In genomic region chr6:48554280-48555103, GRCm38 (mm10) we compare ENCODE assay signal across 8 mouse cellular contexts. TPM values are rescaled to one million over a fixed set of nuclear protein-coding genes. Genes with fewer than 3 reads are reported as not detected.
A peak's percentile ranks its signal among the peaks of the same experiment; 100 is the strongest.
DNase-seq lines count a peak whose midpoint lies in the region; ATAC-seq and TF ChIP-seq lines count a peak whose summit lies in the region.

Lrrc61 (plus strand) TSS chr6:48554796.

- no peaks in the 10 kb centered on the region for H3K79me3 ChIP-seq in C2C12 (ENCODE audit: low read depth)

- H3K79me2 ChIP-seq in C2C12 (ENCODE audit: control insufficient read depth, insufficient read depth) = no peaks in the 10 kb centered on the region

- peak; percentile 91 for ATAC-seq in heart, embryonic 12.5 days (ENCODE audit: insufficient number of reproducible peaks, low FRiP score)
- ATAC-seq in kidney, embryonic 16.5 days (ENCODE audit: low FRiP score, low TSS enrichment) = peak; percentile 94

- H3K9ac ChIP-seq in heart, embryonic 12.5 days = peak within 1 kb of the TSS; percentile 70
- peak within 1 kb of the TSS; percentile 75 for H3K9ac ChIP-seq in kidney, embryonic 16.5 days (replicated peaks; ENCODE audit: low read length)

- H3K27ac ChIP-seq in brown adipose tissue, adult 24 weeks (replicated peaks; ENCODE audit: low read depth, low read length) = peak within 1 kb of the TSS; percentile 99
- H3K27ac ChIP-seq in heart, embryonic 12.5 days (ENCODE audit: poor library complexity, severe bottlenecking) = peak within 1 kb of the TSS; percentile 97
- H3K27ac ChIP-seq in kidney, embryonic 16.5 days (ENCODE audit: low read length) = peak within 1 kb of the TSS; percentile 100

- H3K9me3 ChIP-seq in heart, embryonic 12.5 days (replicated peaks) = no peaks in the 10 kb centered on the region
- no peaks in the 10 kb centered on the region for H3K9me3 ChIP-seq in kidney, embryonic 16.5 days (ENCODE audit: low read length)

- no peaks in the 10 kb centered on the region for H3K36me3 ChIP-seq in C2C12 (ENCODE audit: control insufficient read depth, insufficient read depth)
- H3K36me3 ChIP-seq in heart, embryonic 12.5 days = peaks cover 18% of the 10 kb centered on the region
- H3K36me3 ChIP-seq in kidney, embryonic 16.5 days (ENCODE audit: insufficient read depth, low read length) = peaks cover 6% of the 10 kb centered on the region; the same call in 1 of the 2 replicates

- under 1% methylated on average over 39 of the region's 39 CpGs for WGBS in heart, embryonic 12.5 days
- under 1% methylated on average over 39 of the region's 39 CpGs for WGBS in kidney, embryonic 16.5 days

- H3ac ChIP-seq in C2C12 (ENCODE audit: control insufficient read depth, insufficient read length, low read depth) = peak within 1 kb of the TSS; percentile 31

- peak; percentile 45 for DNase-seq in fat pad, adult 2 months (ENCODE audit: extremely low read depth, low read depth, low spot score)
- peak; percentile 87 for DNase-seq in liver
- peak; percentile 89 to 94 for DNase-seq in monocyte, adult 2 months (ENCODE audit: low read depth in 1 of 2, low spot score in 2 of 2)
- DNase-seq in spleen, postnatal 14 days (ENCODE audit: low spot score in 2 of 2) = peak; percentile 64 to 73

- no peak for TF ChIP-seq CTCF in C2C12 (IDR thresholded peaks at IDR 0.05; ENCODE audit: control insufficient read depth, insufficient read depth, insufficient read length)

- H3K4me2 ChIP-seq in heart, embryonic 12.5 days = peak within 1 kb of the TSS; percentile 73
- peak within 1 kb of the TSS; percentile 65 for H3K4me2 ChIP-seq in kidney, embryonic 16.5 days (replicated peaks; ENCODE audit: low read depth, low read length)

- H3K4me1 ChIP-seq in brown adipose tissue, adult 24 weeks (ENCODE audit: control insufficient read depth, insufficient read depth, insufficient read length, low read length) = peaks cover 4% of the 10 kb centered on the region; the same call in 1 of the 2 replicates
- H3K4me1 ChIP-seq in heart, embryonic 12.5 days (replicated peaks) = peaks cover 13% of the 10 kb centered on the region
- peaks cover 13% of the 10 kb centered on the region for H3K4me1 ChIP-seq in kidney, embryonic 16.5 days (ENCODE audit: insufficient read depth, low read length)

- H3K4me3 ChIP-seq in C2C12 (ENCODE audit: insufficient read depth, poor library complexity, severe bottlenecking) = peak within 1 kb of the TSS; percentile 22
- H3K4me3 ChIP-seq in brown adipose tissue, adult 24 weeks (ENCODE audit: insufficient read depth, low read depth, low read length) = peak within 1 kb of the TSS; percentile 75
- peak within 1 kb of the TSS; percentile 60 for H3K4me3 ChIP-seq in heart, embryonic 12.5 days
- peak within 1 kb of the TSS; percentile 65 for H3K4me3 ChIP-seq in kidney, embryonic 16.5 days (ENCODE audit: low read length)

- no peaks in the 10 kb centered on the region for H3K27me3 ChIP-seq in C2C12 (ENCODE audit: control insufficient read depth, insufficient read depth, insufficient read length)
- no peaks in the 10 kb centered on the region for H3K27me3 ChIP-seq in heart, embryonic 12.5 days (replicated peaks)
- H3K27me3 ChIP-seq in kidney, embryonic 16.5 days (ENCODE audit: insufficient read depth, low read length) = no peaks in the 10 kb centered on the region

TF ChIP-seq in C2C12, 6 proteins besides CTCF, POLR2A, EP300 and RAD21:
- TF ChIP-seq USF1 (IDR thresholded peaks at IDR 0.05; ENCODE audit: low read depth) (no peak), CEBPB (IDR thresholded peaks at IDR 0.05; ENCODE audit: low read depth) (peak; percentile 56)

RNA-seq across cellular contexts. Expression of gene Lrrc61, which starts in this region (rescaled TPM):
- 6.2 TPM for polyA plus RNA-seq in C2C12 (2012; fragmentation: generic; extraction: Trizol)
- 9.1 and 22.4 TPM in 2 replicates for polyA plus RNA-seq in brown adipose tissue, adult 24 weeks (2012; ENCODE audit: insufficient read depth, insufficient read length, missing spikeins)
- polyA plus RNA-seq in heart, embryonic 12.5 days (2016; fragmentation: Nextera tagmentation; extraction: Ambion mirVana) = 8.6 and 9.1 TPM in 2 replicates
- polyA plus RNA-seq in kidney, embryonic 16.5 days (2015; fragmentation: Nextera tagmentation; extraction: Ambion mirVana) = 14.3 and 14.5 TPM in 2 replicates

Comparison
In these comparisons a context has a peak if more than half of its experiments do, and no peak if none do; other contexts are left out.
1. Peak in every context shown above with its lines: DNase-seq, ATAC-seq, H3K4me3 ChIP-seq and H3K27ac ChIP-seq.
2. H3K4me3 ChIP-seq: peak in every context shown above with its lines; median percentile 75 in brown adipose tissue, adult 24 weeks; 65 in kidney, embryonic 16.5 days; 60 in heart, embryonic 12.5 days; 22 in C2C12.